Mouse (Mus musculus) layer of hippocampus, postnatal 10 days (tissue): ENCODE data around the gene Zfp541. TPM values are rescaled to one million over a fixed set of nuclear protein-coding genes. Genes with fewer than 3 reads are reported as not detected.

Experiments
- DNase-seq, 2 experiments: peaks; one replicate each; pipeline ENCODE4 v3.0.0; 2021; ENCODE audit warnings: low spot score in 2 of 2
- long read RNA-seq: library from polyadenylated mRNA; stranded (forward); transcript quantifications from one replicate; pipeline ENCODE4 v2.0.0, GENCODE M21; 2023
- total RNA-seq, 2 experiments: library from RNA; stranded (reverse); gene quantifications; 2 replicates each; pipeline ENCODE4 v1.2.3; 2021

Zfp541 gene
- total RNA-seq = under 1 TPM; 0.40 to 0.43 TPM
- long read RNA-seq, partial matches to known transcripts = 0 of 1 reads
- long read RNA-seq, other reads (novel, unspliced or antisense) = 1 of 1 reads

DNA sequence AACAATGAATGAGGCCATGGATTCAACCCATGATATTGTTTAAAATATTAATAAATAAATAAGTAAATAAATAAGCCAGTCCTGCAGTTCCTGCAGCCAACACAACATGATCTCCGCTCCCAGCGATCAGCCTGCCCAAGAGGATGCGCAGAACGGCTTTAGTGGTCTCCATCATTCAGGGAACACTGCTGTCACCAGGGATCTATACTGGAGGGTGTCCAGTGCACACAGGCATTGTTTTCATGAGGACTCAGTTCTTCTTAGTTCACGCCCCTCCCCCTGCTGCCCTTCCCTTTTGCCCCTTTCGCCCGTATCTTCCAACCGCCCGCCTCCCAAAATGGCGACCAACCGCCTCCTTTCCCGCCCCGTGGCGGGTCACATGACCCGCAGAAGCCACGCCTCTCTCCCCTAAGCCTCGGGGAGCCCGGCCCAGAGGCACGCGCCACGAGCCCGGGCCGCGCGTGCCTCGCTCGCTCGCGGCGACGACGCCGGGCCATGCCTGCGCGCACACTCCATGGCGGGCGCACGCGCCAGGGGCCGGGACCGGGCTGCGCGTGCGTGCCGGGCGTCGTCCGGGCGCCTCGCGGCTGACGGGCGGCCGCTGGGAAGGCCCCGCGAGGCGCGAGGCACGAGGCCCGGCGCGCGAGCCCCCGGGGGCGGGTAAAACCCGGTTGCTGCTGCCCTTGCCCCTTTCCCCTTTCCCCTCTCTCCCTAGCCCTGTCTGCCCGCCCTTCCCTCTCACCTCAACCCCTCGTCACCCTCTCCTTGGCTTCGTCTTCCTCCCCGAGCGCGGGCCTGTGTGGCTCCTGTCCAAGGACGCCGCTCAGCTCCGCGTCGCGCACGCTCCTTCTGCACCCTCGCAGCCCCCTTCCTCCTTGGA is at the start of gene Zfp541:
Zfp541 (plus strand) TSS at position 596 of the 880 bp plus-strand sequence.
- DNase-seq = no peak

DNA sequence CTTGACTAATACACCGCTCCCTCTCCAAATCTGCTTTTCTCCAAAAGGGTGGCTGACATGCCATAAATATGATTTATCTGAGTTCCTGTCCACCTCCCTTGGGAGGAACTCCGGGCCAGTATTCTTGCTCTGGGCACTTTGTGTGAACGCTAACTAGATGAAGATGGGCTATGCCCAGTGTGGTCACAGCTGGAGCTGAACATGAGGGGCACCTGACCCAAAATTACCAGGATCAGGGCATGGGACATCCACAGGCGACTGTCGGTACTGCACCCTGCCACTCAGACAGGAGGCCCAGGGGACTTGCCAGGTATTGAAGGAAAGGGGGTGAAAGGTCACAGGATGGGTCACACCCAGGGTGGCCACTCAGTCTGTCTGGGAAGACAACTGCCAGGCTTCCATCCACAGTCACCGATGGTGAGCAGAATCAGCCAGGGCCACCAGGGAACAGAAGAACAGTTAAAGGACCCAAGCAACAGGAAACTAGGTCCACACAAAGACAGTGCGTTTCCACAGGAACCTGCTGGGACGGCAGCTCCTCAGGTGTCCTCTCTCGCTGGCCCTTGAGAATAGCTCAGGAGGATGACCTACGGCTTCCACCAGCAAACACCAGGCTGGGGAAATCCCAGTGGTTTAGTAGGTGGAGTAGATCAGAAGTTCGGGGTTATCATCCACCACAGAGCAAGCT is 48.9 kb upstream of the Zfp541 start:
- DNase-seq = peak in 1 of 2 experiments; percentile 51

DNA sequence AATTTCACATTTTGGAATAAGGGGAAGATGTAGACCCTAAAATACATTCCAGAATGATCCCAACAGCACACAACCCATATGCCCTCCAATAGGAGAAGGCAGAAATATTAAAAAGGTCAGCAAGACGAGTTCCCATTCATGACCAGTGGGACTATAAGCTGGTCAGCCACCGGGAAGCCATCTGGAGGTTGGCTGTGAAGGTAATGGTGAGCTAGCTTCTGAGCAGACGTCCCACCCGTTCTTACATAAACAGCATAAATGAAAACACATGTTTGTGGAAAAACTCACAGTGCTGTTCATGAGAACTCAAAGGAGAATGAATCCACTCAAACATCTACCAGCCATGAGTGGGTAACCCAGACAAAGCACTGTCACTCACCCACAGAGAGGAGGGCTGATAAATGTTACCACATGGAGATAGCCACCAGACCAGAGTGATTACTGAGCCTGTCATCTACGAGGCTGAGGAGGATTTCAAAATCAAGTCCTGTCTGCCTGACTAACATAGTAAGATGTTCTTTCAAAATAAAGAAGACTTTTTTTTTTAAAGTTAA is 47.8 kb upstream of the Zfp541 start:
- no peak for DNase-seq

DNA sequence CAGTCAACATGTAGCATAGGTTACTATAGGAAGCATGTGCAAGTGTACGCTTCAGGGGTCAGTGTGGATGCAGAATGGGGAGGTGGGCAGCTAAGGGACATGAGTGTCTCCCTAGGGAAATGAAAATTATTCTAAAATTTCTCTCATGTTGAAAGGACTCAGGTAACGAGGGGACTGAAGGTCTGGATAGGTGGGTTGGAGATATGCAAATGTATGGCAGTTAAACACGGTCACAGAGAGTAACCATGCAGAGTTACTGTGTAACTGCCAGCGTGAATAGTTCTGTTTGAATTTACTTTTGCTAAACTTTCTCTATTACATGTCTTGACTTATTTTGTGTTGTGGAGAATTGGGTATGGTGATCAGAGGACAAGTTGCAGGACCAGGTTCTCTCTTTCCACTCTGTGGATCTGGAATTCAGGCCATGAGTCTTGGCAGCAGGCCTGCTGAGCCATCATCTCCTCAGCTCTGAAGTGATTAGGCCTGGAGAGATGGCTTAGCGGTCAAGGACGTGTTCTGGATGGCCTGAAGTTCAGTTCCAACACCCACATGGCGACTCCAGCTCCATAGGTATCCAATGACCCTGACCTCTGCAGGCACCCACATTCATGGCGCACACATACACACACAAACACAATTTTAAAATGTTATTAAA is 47.0 kb upstream of the Zfp541 start:
- no peak for DNase-seq

DNA sequence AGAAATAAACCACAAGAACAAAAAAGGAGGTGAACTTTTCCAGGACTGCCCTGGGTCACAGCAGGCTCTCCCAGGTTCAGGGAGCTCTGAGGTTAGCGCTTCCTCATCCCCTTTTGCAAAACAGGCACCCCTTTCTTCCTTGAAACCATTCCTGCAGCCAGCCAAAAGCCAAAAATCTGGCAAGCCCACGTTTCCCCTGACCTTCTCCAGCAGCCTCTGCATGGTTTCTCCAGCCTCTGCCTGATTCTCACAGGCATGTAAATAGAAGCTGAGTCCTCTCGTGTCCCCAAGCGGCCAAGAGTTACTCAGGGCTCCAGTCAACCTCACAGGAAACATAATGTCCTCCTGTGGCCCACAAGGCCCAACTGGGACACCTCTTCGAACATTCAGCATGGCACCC is 46.2 kb upstream of the Zfp541 start:
- no peak for DNase-seq

DNA sequence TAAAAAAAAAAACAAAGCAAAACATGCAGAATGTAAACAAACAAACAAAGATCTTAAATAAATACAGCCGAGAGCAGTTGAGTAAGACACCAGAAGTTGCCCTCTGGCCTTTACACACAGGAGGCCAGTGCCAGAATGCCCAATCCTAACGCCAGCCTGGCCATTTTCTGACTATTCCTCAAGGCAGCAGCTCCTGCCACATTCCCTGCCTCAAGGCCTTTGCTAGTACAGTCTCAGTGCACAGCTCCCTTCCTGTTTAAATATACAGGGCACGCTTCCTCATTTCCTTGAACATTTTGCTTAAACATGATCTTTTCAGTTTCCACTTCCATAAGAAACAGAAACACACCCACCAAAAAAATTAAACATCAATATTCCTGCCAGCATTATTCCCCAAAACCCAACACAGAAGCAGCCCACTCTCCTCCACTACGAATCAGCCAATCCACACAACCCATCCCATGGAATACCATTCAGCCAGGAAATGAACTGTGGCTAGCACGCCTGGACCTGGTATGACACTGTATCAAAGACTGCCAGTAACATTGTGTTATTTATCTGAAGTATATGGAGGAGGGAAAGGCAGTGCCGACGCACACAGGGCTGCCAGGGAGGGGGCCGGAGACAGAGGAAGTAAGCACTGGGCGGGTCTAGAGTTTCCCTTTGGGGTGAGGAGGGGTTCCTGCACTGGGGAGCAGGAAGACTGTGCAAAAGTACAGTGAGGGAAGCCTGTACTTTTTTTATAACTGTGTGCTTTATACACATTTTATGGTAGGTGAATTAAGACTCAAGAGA is 43.4 kb upstream of the Zfp541 start:
- DNase-seq = no peak

DNA sequence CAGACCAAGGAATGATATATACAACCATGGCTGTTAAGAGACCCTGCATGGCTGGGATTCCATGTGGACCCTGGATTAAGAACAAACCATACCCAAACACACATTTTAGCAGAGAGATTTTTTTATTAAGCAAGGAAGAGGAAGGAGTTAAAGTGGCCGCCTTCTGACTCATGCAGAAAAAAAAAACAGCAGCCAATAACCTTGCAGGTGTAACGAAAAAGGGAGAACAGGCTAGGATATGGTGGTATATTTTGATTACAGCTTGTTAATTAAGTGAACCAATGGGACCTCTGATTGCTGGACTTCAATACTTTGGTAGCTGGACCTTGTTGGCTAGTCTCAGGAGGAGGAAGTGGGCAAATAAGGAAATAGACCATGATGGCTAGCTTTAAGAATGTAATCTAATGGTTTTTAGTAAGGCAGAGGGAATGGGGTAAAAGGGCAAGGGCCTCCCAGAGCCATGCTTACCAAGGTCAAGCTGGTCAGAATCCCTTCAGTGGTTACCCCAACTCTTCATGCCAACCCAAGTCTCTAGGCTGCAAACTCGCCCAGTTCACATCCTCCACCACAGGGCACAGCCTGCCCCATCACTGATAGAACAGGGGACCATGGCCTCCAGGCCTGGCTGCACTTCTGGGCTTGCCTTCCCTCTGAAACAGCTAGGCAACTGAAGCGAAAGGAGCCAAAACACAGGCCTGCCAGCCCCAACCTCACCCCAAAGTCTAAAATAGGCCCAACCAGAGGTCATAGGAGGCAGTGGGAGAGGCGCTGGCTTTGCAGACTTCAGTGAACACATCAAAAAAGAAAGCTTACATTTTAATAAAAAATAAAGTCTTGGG is 42.1 kb upstream of the Zfp541 start:
- no peak for DNase-seq

DNA sequence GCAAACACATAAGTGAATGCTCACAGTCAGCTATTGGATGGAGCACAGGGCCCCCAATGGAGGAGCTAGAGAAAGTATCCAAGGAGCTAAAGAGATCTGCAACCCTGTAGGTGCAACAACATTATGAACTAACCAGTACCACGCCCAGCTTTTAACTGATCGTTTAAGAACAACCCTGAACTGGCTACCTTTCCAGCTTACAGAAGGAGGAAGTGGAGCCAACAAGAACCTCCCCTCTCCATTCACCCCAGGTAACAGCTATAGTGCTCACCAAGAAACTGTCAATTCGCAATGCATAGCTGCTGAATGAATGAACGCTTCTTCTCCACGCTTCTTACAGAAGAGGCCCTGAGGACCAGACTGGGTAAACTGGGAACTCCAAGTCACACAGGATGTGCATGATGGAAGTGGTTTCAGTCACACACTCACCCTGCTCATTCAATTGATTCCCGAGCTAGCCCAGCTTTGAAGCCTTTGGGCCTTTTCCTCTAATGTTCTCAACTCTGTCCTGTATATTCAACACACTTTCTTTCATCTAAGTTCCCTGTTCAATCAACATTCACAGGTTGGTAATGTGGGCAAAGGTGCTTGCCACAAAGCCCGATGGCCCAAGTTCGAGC is 36.9 kb upstream of the Zfp541 start:
- no peak for DNase-seq

DNA sequence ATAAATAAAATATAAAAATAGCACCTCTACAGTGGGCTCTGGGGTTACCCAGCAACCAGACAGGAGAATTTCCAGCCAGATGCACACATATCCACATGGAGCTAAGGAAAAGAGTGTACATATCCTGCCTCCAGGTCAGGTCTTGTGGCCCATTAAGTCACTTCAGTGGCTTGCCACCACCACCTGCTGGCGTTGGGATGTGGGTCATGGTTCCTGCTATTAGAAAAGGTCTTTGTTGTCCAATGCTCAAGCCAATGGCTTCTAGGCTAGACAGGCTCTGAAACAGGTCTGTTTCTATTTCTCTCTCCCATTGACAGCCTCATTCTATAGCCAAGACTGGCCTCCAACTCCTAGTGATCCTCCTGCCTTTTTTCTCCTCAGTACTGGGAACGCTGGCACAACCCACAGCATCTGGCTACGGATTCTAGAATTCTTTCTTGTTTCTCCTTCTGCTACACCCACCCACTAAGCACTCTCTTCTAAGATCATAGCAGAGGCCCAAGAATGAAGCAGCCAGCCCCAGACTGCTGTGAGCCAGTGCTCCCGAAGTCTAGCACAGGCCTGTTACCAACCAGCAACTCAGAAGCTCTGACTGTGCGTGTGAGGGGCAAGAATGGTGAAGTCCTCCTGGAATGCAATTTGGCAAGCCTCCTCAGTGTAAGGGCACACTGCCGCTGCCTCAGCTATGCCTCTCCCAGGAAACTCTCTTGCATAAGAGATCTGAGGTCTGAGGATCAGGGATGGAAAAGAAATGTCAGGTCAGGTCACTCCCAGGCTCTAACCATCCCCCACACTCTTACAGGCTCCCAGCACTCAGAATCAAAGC is 33.3 kb upstream of the Zfp541 start:
- no peak for DNase-seq

DNA sequence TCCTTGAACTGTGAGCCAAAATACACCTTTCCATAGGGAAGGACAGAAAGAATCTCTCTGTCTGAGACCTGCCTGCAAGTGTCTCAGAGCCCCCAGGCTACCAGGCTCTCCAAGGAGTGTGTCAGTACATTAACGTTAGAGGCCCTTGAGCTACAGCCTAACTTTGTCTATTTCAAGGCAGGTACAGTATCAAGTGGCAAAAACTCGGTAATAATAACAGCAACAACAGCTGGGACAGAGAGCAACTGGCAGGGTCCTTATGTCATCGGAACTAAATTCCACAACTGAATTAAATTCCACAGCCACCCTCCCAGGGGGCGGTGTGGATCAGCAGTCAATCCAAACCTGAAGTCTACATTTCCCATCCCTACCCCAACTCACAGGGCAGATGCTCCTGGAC is 30.5 kb upstream of the Zfp541 start:
- no peak for DNase-seq

DNA sequence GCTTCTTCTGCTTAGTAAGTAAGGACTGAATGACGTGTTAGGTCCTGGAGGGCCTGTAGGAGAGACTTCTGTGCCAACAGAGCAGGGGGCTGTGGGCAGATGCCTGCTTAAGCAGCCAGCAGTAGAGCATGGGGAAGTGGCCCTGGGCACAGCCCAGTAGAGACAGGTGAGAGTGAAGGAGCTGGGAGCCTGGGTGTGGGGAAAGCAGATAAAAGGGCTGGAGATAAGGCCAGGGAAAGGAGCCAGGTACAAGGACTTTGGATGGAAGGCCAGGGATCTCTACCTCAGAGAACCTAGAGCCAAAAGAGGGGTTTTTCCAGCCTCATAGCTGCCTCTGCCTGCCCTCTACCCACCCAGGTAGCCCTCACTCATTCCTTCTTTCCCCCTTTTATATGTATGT is 28.6 kb upstream of the Zfp541 start:
- no peak for DNase-seq

DNA sequence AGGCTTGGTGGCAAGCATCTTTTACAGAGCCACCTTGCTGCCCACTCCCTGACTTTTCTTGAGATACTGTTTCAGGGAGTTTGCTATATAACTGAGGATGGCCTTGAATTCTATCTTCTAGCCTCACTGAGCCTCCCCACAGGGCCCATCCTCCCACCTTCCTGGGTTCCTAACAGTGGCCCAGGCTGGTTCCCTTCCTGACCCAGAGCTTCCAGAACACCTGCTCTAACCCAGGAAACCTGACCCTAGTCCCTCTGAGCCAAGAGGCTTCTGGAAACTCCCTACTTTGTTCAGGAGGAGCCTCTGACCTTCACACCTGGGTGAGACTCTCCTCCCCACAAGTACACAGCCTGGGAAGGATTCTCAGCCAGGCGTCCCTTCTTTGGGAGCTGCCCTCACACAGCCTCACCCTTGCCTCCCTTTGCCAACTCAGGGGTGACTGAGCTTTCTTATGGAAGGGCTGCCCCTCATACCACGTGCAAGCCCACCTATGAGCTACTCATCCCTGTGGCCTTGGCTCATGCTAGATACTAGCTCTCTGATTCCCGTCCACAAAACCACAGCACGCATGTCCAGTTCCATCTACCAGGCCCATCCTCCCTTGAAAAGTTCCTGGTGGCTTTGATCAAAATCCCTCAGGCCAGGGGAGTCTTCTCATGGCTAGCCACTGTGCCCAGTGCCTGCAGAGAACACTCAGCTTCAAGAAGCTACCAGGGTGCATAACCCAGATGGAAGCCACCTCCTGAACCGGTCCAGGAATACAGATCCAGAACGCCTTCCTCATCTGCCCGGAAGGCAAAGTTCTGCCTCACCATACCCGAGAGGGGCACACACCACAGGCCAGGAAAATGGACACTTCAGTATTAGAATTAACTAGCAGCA is 27.8 kb upstream of the Zfp541 start:
- DNase-seq = no peak

DNA sequence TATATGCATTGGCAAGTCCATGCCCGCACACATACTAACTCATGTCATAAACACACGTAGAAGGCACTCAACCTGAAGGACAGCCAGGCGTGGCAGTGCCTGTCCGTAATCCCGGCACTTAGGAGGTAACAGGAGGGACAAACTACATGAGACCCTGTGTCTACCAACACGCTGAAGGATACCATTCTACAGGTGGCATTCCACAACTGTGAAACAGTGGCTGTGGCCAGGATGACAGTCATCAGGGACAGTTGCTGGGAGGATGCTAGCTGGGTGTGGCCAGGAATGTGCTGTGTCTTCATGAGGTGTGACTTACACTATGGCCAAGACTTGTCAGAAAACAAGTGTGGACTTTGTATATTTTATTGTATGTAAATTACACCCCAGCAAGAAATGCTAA is 24.6 kb upstream of the Zfp541 start:
- DNase-seq = no peak

DNA sequence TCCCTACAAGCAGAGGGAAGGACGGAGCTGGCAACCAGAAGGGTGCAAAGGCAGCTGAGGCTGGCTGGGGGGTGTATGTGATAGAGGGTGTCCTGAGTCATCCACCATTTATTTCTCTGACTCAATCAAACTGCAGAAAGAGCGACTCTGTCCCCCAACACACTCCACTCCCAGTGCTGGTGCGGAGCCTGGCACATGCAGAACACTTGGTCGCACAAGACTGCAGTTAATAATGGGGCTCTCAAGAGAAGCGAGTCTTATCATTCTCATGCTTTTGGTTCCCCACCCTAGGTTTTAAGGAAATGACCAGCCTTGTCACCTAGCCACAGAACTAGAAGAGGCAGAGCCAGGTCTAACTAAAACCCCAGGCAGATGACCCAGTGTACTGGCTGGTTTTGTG is 22.3 kb upstream of the Zfp541 start:
- no peak for DNase-seq

DNA sequence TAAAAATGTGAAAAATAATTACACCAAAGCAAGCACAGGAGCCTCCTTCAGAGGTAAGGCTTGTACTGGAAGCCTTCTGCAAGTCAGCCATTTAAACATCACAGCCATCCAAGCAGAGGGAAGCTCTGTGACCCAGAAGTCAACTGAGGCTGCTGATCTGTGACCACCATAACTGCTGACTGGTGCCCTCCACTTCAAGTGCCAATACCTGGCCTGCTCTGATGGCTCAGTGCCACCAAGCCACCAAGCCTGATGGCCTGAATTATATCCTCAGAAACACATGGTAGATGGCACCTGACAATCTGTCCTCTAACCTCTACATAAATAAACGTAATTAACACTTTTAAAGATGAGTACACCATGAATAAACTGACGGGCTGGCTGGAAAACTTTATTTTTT is 20.4 kb upstream of the Zfp541 start:
- no peak for DNase-seq

DNA sequence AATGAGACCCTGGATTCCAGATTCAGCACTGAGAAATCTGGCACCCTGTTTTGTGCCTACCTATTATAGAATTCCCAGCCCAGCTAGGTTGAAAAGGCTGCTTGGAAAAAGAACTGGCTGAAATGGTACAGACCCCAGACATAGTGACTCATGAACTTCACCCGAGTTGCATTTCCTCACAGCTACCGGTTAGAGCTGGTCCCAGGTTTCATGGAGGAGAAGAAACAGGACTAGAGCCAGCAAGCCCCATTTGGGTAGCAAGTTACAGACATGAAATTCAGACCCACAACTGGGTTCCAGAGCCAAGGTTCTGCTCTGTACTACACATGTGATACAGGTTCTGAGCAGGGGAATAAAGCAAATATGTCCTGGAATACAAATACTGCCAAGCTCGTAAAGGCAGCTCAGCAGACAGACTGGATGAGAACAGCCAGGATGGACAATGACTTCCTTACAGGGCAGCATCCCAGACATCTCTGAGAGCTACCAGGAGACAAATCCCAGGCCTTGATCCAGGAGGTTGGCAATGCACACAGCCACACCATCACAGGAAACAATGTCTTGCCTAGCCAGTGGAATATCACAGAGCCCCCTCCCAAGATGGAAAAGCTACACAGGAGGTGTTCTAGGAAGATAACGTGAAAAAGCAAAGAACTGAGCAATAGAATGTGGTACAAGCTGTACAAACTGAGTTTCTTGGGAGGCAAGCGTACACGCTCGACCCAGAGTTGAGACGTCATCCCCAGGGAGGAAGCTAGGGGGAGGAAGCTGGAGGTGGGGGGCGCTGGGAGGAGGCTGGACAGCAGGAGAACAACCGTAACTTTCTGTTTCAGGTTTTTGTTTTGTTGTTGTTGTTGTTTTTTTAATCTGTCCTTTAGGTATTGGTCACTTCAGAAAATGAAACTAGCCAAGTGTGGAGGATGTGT is 18.5 kb upstream of the Zfp541 start:
- no peak for DNase-seq
